Mouse (Mus musculus) lung, adult 2 months (tissue): ENCODE measurements around the gene Tmprss9. TPM values are rescaled to one million over a fixed set of nuclear protein-coding genes. Genes with fewer than 3 reads are reported as not detected.

Experiments
- DNase-seq: peaks from one replicate; pipeline ENCODE4 v3.0.0; 2022
- H3K4me1 ChIP-seq: fragments of 200-500 bp; 2 replicates; pipeline ENCODE4 v1.6.1; 2011; ENCODE audit warnings: low read length; ENCODE audit not compliant: control insufficient read depth, insufficient read depth
- H3K4me3 ChIP-seq: fragments of 200-500 bp; replicated peaks from 2 replicates; pipeline ENCODE3; 2011; ENCODE audit warnings: low read depth, mild to moderate bottlenecking, control low read depth, low read length; ENCODE audit errors: extremely low read depth
- CTCF ChIP-seq: fragments of 200-500 bp; IDR thresholded peaks from 2 replicates; pipeline ENCODE4 v1.5.1; 2011; ENCODE audit warnings: mild to moderate bottlenecking, low read length, control low read depth; ENCODE audit not compliant: insufficient read depth
- POLR2A ChIP-seq: fragments of 200-500 bp; IDR thresholded peaks from 2 replicates; pipeline ENCODE4 v1.6.1; 2011; ENCODE audit warnings: low read depth, mild to moderate bottlenecking, control low read depth, low read length, borderline replicate concordance; ENCODE audit errors: extremely low read depth
- WGBS: fragments of 180-500 bp; shearing (Covaris S2); methylation state at CpG from one replicate; pipeline ENCODE4 v1.1.7; 2018; 5-methylcytosine and 5-hydroxymethylcytosine counted together
- polyA plus RNA-seq: library from polyadenylated mRNA; depleted of rRNA; stranded (reverse); fragments of >200 nt; gene quantifications from 2 replicates; pipeline ENCODE4 v1.2.3, GENCODE M21; 2012

Gene Tmprss9
- polyA plus RNA-seq, 1 experiment = 0.07 TPM

GRCm38 (mm10) chr10:80900318-80901247, 28.9 kb downstream of the Tmprss9 start, which contains the start of gene Timm13:
TSS of gene Timm13 (minus strand) at chr10:80900969.
- peak; percentile 87 for TF ChIP-seq POLR2A
- no peak for TF ChIP-seq CTCF
- Histone ChIP-seq H3K4me3 (peak within 1 kb of the TSS; percentile 69), H3K4me1 (peaks cover 7% of the 10 kb centered on the region; the same call in 1 of the 2 replicates)
- DNase-seq = peak; percentile 95
- WGBS = under 1% methylated on average over 72 of the region's 72 CpGs

DNA sequence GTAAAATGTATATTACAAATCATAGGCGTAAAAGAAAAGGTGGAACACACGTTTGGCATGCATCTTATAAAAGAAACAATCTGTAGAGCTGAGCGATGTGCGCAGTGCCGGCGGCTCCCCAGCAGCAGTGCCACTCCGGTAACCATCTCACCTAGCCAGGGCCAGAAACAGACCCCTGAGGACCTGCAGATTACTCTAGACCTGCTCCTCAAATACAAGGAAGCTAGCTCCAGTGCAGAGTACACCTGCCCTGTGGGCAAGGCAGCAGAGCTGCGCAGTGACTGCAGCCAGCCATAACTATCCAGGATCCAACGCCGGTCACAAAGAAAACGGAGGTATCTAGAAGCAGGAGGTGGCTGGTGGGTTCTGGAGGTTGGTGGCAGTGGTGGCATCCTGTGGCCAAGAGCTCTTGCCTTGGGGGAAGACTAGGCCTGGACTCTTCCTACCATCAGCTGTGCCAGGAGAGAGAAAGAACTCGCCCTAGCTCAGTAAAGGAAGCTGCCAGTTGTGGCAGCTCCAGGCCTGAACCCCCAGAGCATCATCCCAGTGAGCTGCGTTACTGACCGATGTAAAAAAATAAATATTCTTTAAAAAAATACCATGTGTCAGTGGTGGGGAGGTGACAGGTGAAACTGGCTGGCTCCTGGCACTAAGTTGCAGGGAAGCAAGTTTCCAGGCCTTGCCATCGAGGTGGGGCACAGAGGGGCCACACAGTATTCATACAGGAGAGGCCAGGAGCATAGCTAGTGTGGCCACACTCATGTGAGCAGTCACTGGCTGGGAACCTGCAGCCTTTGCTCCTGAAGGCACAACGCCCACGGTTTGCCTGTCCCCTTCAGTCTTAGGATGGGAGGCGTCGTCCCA, 30.0 kb downstream of the Tmprss9 start:
- DNase-seq = no peak
- Histone ChIP-seq H3K4me1 (peaks cover 7% of the 10 kb centered on the region; the same call in 1 of the 2 replicates), H3K4me3 (no peak overlapping the region)
- TF ChIP-seq CTCF (no peak), POLR2A (no peak)
- 87% methylated on average over 19 of the region's 19 CpGs for WGBS

- TF ChIP-seq POLR2A (no peak), CTCF (no peak)
- DNase-seq = no peak
- WGBS = 92% methylated on average over 9 of the region's 9 CpGs
- Histone ChIP-seq H3K4me1 (peaks cover 7% of the 10 kb centered on the region; the same call in 1 of the 2 replicates), H3K4me3 (no peak overlapping the region)
Observed at GRCm38 (mm10) chr10:80902273-80902940, 30.8 kb downstream of the Tmprss9 start.

DNA sequence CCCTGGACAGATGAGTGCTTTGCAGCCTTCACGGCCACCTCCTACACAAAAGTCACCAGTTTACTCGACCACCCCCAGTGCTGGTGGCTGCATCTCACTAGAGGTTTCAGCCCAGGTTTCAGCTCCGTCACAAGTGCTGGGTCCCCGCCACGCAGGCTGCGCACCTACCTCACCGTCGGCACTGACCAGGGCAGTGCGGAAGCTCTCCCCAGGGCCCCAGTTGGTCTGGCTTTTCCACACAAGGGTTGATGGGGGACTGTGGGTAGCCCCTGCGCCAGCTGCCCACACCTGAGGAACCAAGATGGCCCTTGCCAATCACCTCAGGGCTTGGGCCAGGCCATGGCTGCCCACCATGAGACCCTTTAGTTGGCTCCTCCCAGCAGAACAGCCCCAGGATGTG, 31.6 kb downstream of the Tmprss9 start:
- DNase-seq = no peak
- peaks cover 7% of the 10 kb centered on the region; the same call in 1 of the 2 replicates for H3K4me1 ChIP-seq
- no peak overlapping the region for H3K4me3 ChIP-seq
- 93% methylated on average over 10 of the region's 10 CpGs for WGBS
- TF ChIP-seq POLR2A (no peak), CTCF (no peak)

DNA sequence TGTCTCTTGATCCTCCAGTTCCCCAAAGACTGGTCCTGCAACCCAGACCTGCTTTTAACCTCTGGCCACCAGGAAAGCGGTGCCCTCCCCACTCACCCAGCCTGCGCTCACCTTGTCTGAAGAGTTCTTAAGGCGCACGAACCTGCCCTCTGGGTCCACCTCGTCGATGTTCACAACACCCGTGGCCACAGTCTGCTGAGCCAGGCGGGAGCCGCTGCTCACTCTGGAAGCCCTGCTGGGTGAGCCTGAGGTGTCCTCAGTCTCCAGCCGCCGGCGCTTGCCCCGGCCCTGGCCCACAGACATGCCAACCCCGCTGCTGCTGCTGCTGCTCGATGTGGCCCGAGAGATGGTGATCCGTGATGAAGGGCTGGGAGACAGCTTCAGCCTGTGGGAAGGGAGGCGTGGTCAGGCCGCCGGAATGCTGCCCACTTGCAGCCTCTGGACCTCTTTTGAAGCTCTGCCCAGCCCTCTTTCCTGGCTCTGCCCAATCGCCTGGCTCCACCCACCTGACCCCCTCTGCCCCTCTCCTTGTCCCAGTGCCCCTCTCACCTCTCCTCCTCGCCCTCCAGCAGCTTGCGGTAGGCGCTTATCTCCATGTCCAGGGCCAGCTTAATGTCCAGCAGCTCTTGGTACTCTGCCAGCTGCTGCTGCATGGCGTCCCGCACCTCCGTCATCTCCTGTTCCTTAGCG, 32.5 kb downstream of the Tmprss9 start:
- no peak for DNase-seq
- Histone ChIP-seq H3K4me1 (peaks cover 7% of the 10 kb centered on the region; the same call in 1 of the 2 replicates), H3K4me3 (no peak overlapping the region)
- TF ChIP-seq POLR2A (no peak), CTCF (no peak)
- 74% methylated on average over 28 of the region's 28 CpGs for WGBS

DNA sequence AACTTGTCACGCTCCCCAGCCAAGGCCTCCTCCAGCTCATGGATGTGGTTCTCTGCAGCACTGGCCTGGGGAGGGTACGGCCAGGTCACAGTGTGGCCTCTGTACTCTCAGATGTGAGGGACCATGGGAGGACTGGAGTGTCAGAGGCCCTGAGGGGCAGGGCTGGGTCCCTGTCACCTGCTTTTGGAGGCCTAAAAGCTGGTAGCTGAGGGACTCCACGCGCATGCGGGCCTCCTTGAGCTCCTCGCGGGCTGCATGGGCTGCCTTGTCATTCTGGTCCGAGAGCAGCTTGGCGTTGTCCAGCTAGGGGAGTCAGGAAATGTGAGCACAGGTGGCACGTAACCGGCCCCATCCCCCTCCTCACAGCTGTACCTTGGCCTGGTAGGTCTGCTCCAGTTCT, 33.1 kb downstream of the Tmprss9 start:
- H3K4me3 ChIP-seq = no peak overlapping the region
- WGBS = 86% methylated on average over 11 of the region's 11 CpGs
- no peak for DNase-seq
- TF ChIP-seq CTCF (no peak), POLR2A (no peak)
- H3K4me1 ChIP-seq = peaks cover 4% of the 10 kb centered on the region; the same call in 1 of the 2 replicates

GRCm38 (mm10) chr10:80909375-80910162, 37.9 kb downstream of the Tmprss9 start:
- Histone ChIP-seq H3K4me3 (no peak overlapping the region), H3K4me1 (no peaks in the 10 kb centered on the region)
- 93% methylated on average over 22 of the region's 22 CpGs for WGBS
- DNase-seq = no peak
- TF ChIP-seq POLR2A (no peak), CTCF (no peak)

GRCm38 (mm10) chr10:80911354-80911753, 39.7 kb downstream of the Tmprss9 start:
- no peak overlapping the region for H3K4me3 ChIP-seq
- no peaks in the 10 kb centered on the region for H3K4me1 ChIP-seq
- no peak for DNase-seq
- no peak for TF ChIP-seq POLR2A
- TF ChIP-seq CTCF = no peak
- WGBS = 92% methylated on average over 4 of the region's 4 CpGs
